In genomic region chr17:33563527-33564076, GRCm38 (mm10) we compare ENCODE assay signal across 18 mouse cellular contexts. TPM values are rescaled to one million over a fixed set of nuclear protein-coding genes. Genes with fewer than 3 reads are reported as not detected.
A peak's percentile ranks its signal among the peaks of the same experiment; 100 is the strongest.
DNase-seq lines count a peak whose midpoint lies in the region; ATAC-seq and TF ChIP-seq lines count a peak whose summit lies in the region.
"Had no signal": no experiment of that assay in that cellular context is flagged by ENCODE, and none has a peak within 500 bp of the region (broad histone marks: within the 10 kb centered on the region; RNA-seq: fewer than 3 reads in every experiment).

No protein-coding gene starts in this region.

- peak; percentile 29 for DNase-seq in kidney, adult 2 months
- DNase-seq in adrenal gland, adult 8-10 months: no peak
- no peak for DNase-seq in right cerebral cortex, postnatal 25 days
- DNase-seq: cerebellum, adult 11 months; gastrocnemius, postnatal 25 days; heart, postnatal 14 days; kidney, adult 18-20 months; layer of hippocampus, postnatal 36 days; thymus, adult 2 months had no signal

- no peak overlapping the region for H3ac ChIP-seq in C2C12 (ENCODE audit: control insufficient read depth, insufficient read length, low read depth)

- no peaks in the 10 kb centered on the region for H3K79me3 ChIP-seq in C2C12 (ENCODE audit: low read depth)

- TF ChIP-seq POLR2A in kidney, adult 2 months (IDR thresholded peaks at IDR 0.05; ENCODE audit: low read depth, low read length): no peak

- no peak overlapping the region for H3K4me3 ChIP-seq in kidney, adult 2 months (ENCODE audit: insufficient read depth, low read depth, low read length)
- H3K4me3 ChIP-seq in kidney, embryonic 14.5 days (ENCODE audit: low read length): no peak overlapping the region
- no peak overlapping the region for H3K4me3 ChIP-seq in C2C12 (ENCODE audit: insufficient read depth, poor library complexity, severe bottlenecking)
- H3K4me3 ChIP-seq in forebrain, embryonic 12.5 days (replicated peaks): no peak overlapping the region
- H3K4me3 ChIP-seq: embryonic facial prominence, embryonic 12.5 days; forebrain, embryonic 15.5 days; limb, embryonic 12.5 days; midbrain, embryonic 12.5 days had no signal

- no peaks in the 10 kb centered on the region for H3K9me3 ChIP-seq in kidney, embryonic 14.5 days (ENCODE audit: control insufficient read depth, low read length)
- no peaks in the 10 kb centered on the region for H3K9me3 ChIP-seq in forebrain, embryonic 12.5 days
- H3K9me3 ChIP-seq: embryonic facial prominence, embryonic 12.5 days; forebrain, embryonic 15.5 days; limb, embryonic 12.5 days; midbrain, embryonic 12.5 days had no signal

- no peaks in the 10 kb centered on the region for H3K36me3 ChIP-seq in kidney, adult 2 months (ENCODE audit: control insufficient read depth, insufficient read depth, low read length)
- no peaks in the 10 kb centered on the region for H3K36me3 ChIP-seq in kidney, embryonic 14.5 days (ENCODE audit: control insufficient read depth, insufficient read depth, low read length)
- H3K36me3 ChIP-seq in C2C12 (ENCODE audit: control insufficient read depth, insufficient read depth): no peaks in the 10 kb centered on the region
- H3K36me3 ChIP-seq in forebrain, embryonic 12.5 days (replicated peaks): no peaks in the 10 kb centered on the region
- H3K36me3 ChIP-seq: embryonic facial prominence, embryonic 12.5 days; forebrain, embryonic 15.5 days; limb, embryonic 12.5 days; midbrain, embryonic 12.5 days had no signal

- H3K27me3 ChIP-seq in kidney, adult 2 months (replicated peaks; ENCODE audit: control insufficient read depth, insufficient read depth, low read length): no peaks in the 10 kb centered on the region
- no peaks in the 10 kb centered on the region; the same call in 1 of the 2 replicates for H3K27me3 ChIP-seq in kidney, embryonic 14.5 days (ENCODE audit: control insufficient read depth, insufficient read depth, low read length)
- H3K27me3 ChIP-seq in C2C12 (ENCODE audit: control insufficient read depth, insufficient read depth, insufficient read length): no peaks in the 10 kb centered on the region
- no peaks in the 10 kb centered on the region for H3K27me3 ChIP-seq in forebrain, embryonic 12.5 days
- H3K27me3 ChIP-seq: embryonic facial prominence, embryonic 12.5 days; forebrain, embryonic 15.5 days; limb, embryonic 12.5 days; midbrain, embryonic 12.5 days had no signal

- no peak overlapping the region for H3K9ac ChIP-seq in kidney, embryonic 14.5 days (ENCODE audit: low read depth, low read length)
- H3K9ac ChIP-seq in forebrain, embryonic 12.5 days: no peak overlapping the region
- H3K9ac ChIP-seq: embryonic facial prominence, embryonic 12.5 days; forebrain, embryonic 15.5 days; limb, embryonic 12.5 days; midbrain, embryonic 12.5 days had no signal

- WGBS in kidney, adult 2 months: 79% methylated on average over 2 of the region's 2 CpGs
- 78% methylated on average over 2 of the region's 2 CpGs for WGBS in kidney, embryonic 14.5 days
- 71% methylated on average over 2 of the region's 2 CpGs for WGBS in forebrain, embryonic 12.5 days

- H3K4me2 ChIP-seq in kidney, embryonic 14.5 days (replicated peaks; ENCODE audit: low read depth, low read length): no peak overlapping the region
- H3K4me2 ChIP-seq in forebrain, embryonic 12.5 days: no peak overlapping the region
- H3K4me2 ChIP-seq: embryonic facial prominence, embryonic 12.5 days; forebrain, embryonic 15.5 days; limb, embryonic 12.5 days; midbrain, embryonic 12.5 days had no signal

- H3K4me1 ChIP-seq in kidney, adult 2 months (ENCODE audit: control insufficient read depth, insufficient read depth, low read length): 0 out of 2 replicates have a peak, but pooled peaks cover 2% of the 10 kb centered on the region
- no peaks in the 10 kb centered on the region for H3K4me1 ChIP-seq in kidney, embryonic 14.5 days (ENCODE audit: control insufficient read depth, insufficient read depth, low read length)
- no peaks in the 10 kb centered on the region for H3K4me1 ChIP-seq in forebrain, embryonic 12.5 days
- H3K4me1 ChIP-seq: embryonic facial prominence, embryonic 12.5 days; forebrain, embryonic 15.5 days; limb, embryonic 12.5 days; midbrain, embryonic 12.5 days had no signal

- no peak for ATAC-seq in kidney, embryonic 14.5 days (ENCODE audit: low FRiP score, low TSS enrichment)
- ATAC-seq in common myeloid progenitor, adult 5-6 weeks (replicated peaks; ENCODE audit: low read depth, poor library complexity, severe bottlenecking): peak; percentile 79
- ATAC-seq in megakaryocyte progenitor cell, adult 5-6 weeks (replicated peaks; ENCODE audit: poor library complexity): peak; percentile 85
- ATAC-seq in forebrain, embryonic 12.5 days (ENCODE audit: low FRiP score): no peak
- ATAC-seq: forebrain, embryonic 15.5 days had no signal

- peak overlapping the region; percentile 41; the same call in 1 of the 2 replicates for H3K27ac ChIP-seq in kidney, adult 2 months (ENCODE audit: insufficient read depth, low read depth, low read length)
- H3K27ac ChIP-seq in kidney, embryonic 14.5 days (ENCODE audit: low read depth, low read length): no peak overlapping the region
- H3K27ac ChIP-seq in forebrain, embryonic 12.5 days: no peak overlapping the region
- H3K27ac ChIP-seq: embryonic facial prominence, embryonic 12.5 days; forebrain, embryonic 15.5 days; limb, embryonic 12.5 days; midbrain, embryonic 12.5 days had no signal

- TF ChIP-seq CTCF in kidney, adult 2 months (conservative IDR thresholded peaks at IDR 0.05; ENCODE audit: insufficient read depth, insufficient read length, low read depth, low read length): no peak
- TF ChIP-seq CTCF in C2C12 (IDR thresholded peaks at IDR 0.05; ENCODE audit: control insufficient read depth, insufficient read depth, insufficient read length): no peak

- no peaks in the 10 kb centered on the region for H3K79me2 ChIP-seq in C2C12 (ENCODE audit: control insufficient read depth, insufficient read depth)

TF ChIP-seq in C2C12, 6 proteins besides CTCF, POLR2A, EP300 and RAD21:
- TF ChIP-seq USF1 (IDR thresholded peaks at IDR 0.05; ENCODE audit: low read depth): no peak
- peak; percentile 63 for TF ChIP-seq CEBPB (IDR thresholded peaks at IDR 0.05; ENCODE audit: low read depth)
- TF ChIP-seq MYOD1 (IDR thresholded peaks at IDR 0.05; ENCODE audit: control insufficient read depth, insufficient read length, low read depth): no peak
- TF ChIP-seq FOSL1 (IDR thresholded peaks at IDR 0.05; ENCODE audit: insufficient read depth, low read length, poor library complexity, severe bottlenecking): no peak
- TF ChIP-seq MAX (IDR thresholded peaks at IDR 0.05): no peak

RNA-seq across cellular contexts. Expression of gene Myo1f, which starts 8.1 kb away (rescaled TPM):
- polyA plus RNA-seq in kidney, adult 2 months (2012; rRNA removed): 1.5 and 2.7 TPM in 2 replicates
- 0.96 and 2.3 TPM in 2 replicates for polyA plus RNA-seq in kidney, embryonic 14.5 days (2014; fragmentation: Nextera tagmentation; extraction: Ambion mirVana)
- polyA plus RNA-seq in C2C12 (2012; fragmentation: generic; extraction: Trizol): not detected
- total RNA-seq in common myeloid progenitor, adult 5-6 weeks (2017): 37.1 and 75.5 TPM in 2 replicates
- total RNA-seq in megakaryocyte progenitor cell, adult 5-6 weeks (2015): 43.0 and 45.0 TPM in 2 replicates
- total RNA-seq in megakaryocyte progenitor cell, adult 5-6 weeks (2017): 96.4 and 121 TPM in 2 replicates
- 10 to 100 TPM in 1 of 4 experiments, 1 to 10 TPM in 3; 4.3 to 11.1 (median 6.1) TPM for total RNA-seq in adrenal gland, adult 8-10 months (2022)
- 1.7 and 1.8 TPM in 2 replicates for polyA plus RNA-seq in forebrain, embryonic 12.5 days (2016; fragmentation: Nextera tagmentation; extraction: Ambion mirVana)

RNA-seq across cellular contexts. Expression of gene Adamts10, which starts 39.6 kb away (rescaled TPM):
- 31.4 and 37.9 TPM in 2 replicates for polyA plus RNA-seq in kidney, adult 2 months (2012; rRNA removed)
- polyA plus RNA-seq in kidney, embryonic 14.5 days (2014; fragmentation: Nextera tagmentation; extraction: Ambion mirVana): 35.1 and 49.3 TPM in 2 replicates
- 6.2 TPM for polyA plus RNA-seq in C2C12 (2012; fragmentation: generic; extraction: Trizol)
- 28.0 and 32.8 TPM in 2 replicates for total RNA-seq in common myeloid progenitor, adult 5-6 weeks (2017)
- total RNA-seq in megakaryocyte progenitor cell, adult 5-6 weeks (2015): 13.8 and 14.0 TPM in 2 replicates
- 18.5 and 20.6 TPM in 2 replicates for total RNA-seq in megakaryocyte progenitor cell, adult 5-6 weeks (2017)
- 10 to 100 TPM; 26.5 to 40.7 (median 30.1) TPM for total RNA-seq in adrenal gland, adult 8-10 months (2022)
- 52.1 and 53.2 TPM in 2 replicates for polyA plus RNA-seq in forebrain, embryonic 12.5 days (2016; fragmentation: Nextera tagmentation; extraction: Ambion mirVana)

Comparison
In these comparisons a context has a peak if more than half of its experiments do, and no peak if none do; other contexts are left out.
1. ATAC-seq: peak in common myeloid progenitor, adult 5-6 weeks (single experiment) and megakaryocyte progenitor cell, adult 5-6 weeks (single experiment); none in kidney, embryonic 14.5 days (single experiment) and forebrain, embryonic 12.5 days (single experiment).